Comparison of ENCODE assay signal across 14 mouse cellular contexts in the genomic region with DNA sequence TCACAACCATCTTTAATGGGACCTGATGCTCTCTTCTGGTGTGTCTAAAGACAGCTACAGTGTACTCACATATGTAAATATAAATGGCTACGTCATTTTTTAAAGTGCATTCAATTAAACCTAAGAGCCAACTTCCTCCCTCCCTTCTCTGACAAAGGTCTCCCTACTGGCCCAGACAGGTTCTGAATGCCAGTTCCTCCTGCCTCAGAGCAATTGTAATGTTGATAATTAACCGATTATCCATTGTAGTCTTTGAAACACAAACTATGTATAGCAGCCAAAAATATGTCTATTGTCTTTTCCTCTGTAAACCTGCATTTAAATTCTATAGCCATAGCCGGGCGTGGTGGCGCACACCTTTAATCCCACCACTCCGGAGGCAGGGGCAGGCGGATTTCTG.
"Had no signal": no experiment of that assay in that cellular context is flagged by ENCODE, and none has a peak within 500 bp of the region (broad histone marks: within the 10 kb centered on the region; RNA-seq: fewer than 3 reads in every experiment).

No protein-coding gene starts in this region.

- H3K27ac ChIP-seq: limb, embryonic 10.5 days; limb, embryonic 13.5 days; liver, embryonic 15.5 days had no signal

- H3K4me3 ChIP-seq: limb, embryonic 10.5 days; limb, embryonic 13.5 days; liver, embryonic 15.5 days had no signal

- H3K4me1 ChIP-seq: limb, embryonic 10.5 days; limb, embryonic 13.5 days had no signal

- ATAC-seq: intestine, embryonic 16.5 days had no signal

- H3K27me3 ChIP-seq: limb, embryonic 13.5 days; liver, embryonic 15.5 days had no signal

- DNase-seq: kidney, adult 18-20 months; kidney, adult 9 months; kidney, postnatal 25 days; lung, adult 2 months; lung, postnatal 14 days; lung, postnatal 4 days; midbrain, embryonic 14.5 days; thymus, adult 2 months; thymus, postnatal 14 days; thymus, postnatal 4 days had no signal

- H3K9me3 ChIP-seq: limb, embryonic 10.5 days; limb, embryonic 13.5 days; liver, embryonic 15.5 days had no signal
